Mouse (Mus musculus): ENCODE measurements at regions not wholly inside any gene's neighbourhood (a gene's known extent, or its start where the extent isn't known, plus 50 kb on each side); places are given as distances from the start of the nearest gene placed in this dataset.

GRCm38 (mm10) chrX:121301915-121302314, 989.0 kb upstream of the H2afb3 start:
- no peak for DNase-seq (ENCODE audit: low read depth, low spot score)

DNA sequence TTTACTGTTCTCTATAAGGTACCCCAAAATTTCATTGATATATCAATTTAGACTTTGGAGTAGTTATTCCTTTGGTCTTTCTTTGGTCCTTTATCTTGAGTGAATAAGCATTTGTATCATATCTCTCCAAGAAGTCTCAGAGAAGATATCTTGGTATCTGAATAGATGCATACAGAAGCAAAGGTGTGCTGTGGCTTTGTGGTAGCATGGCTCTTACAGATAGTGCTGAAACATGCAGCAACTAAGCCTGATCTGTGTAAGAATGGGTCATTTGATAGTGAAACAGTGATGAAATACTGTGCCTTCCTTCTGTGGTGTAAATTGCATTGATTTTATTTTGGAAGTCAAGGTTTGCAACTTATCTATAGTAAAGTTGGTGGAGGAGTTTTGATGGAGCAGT, 978.3 kb upstream of the H2afb3 start:
- no peak for DNase-seq (ENCODE audit: low read depth, low spot score)

DNA sequence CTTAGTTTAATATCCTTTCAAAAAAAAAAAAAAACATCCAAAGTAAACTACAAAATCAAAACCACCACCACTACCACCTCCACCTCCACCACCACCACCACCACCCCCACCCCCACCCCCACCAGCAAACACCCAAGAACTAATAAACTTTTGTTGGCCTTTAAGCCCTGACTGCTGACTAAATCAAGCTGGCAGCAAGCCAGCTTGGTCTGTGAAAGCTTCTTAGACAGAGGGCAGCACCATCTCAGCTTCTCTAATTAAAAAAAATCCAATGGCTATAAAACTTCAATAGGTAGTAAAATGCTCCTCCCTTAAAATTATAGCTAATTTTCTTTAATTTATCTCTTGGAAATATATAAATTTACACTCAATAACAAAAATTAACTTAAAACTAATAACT, 957.2 kb upstream of the H2afb3 start:
- DNase-seq (ENCODE audit: low read depth, low spot score), result peak; percentile 20

DNA sequence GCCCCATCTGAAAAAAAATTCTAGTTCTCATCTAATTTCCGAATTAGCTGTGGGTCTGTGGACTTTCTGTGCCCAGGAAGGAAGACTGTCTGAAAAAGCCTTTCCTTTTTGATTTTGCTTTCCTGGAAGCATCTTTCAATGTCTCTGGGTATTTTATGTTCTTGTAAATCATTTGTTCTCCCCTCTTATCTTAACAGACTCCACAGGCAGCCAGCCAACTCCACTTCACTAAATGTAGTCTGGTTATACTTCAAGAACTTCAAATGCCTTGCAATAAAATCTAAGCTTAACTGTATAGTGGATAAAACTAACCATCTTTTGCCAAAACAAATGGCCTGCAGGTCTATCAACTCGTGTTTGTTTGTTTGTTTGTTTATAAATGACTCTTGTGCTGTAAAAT, 956.7 kb upstream of the H2afb3 start:
- no peak for DNase-seq (ENCODE audit: low read depth, low spot score)

- peak; percentile 66 for DNase-seq (ENCODE audit: low read depth, low spot score)
These were observed 919.5 kb upstream of the H2afb3 start for GRCm38 (mm10) chrX:121232142-121233000.
